Mouse (Mus musculus): Measurements from ENCODE around the gene Dstyk.

Dstyk gene

DNA sequence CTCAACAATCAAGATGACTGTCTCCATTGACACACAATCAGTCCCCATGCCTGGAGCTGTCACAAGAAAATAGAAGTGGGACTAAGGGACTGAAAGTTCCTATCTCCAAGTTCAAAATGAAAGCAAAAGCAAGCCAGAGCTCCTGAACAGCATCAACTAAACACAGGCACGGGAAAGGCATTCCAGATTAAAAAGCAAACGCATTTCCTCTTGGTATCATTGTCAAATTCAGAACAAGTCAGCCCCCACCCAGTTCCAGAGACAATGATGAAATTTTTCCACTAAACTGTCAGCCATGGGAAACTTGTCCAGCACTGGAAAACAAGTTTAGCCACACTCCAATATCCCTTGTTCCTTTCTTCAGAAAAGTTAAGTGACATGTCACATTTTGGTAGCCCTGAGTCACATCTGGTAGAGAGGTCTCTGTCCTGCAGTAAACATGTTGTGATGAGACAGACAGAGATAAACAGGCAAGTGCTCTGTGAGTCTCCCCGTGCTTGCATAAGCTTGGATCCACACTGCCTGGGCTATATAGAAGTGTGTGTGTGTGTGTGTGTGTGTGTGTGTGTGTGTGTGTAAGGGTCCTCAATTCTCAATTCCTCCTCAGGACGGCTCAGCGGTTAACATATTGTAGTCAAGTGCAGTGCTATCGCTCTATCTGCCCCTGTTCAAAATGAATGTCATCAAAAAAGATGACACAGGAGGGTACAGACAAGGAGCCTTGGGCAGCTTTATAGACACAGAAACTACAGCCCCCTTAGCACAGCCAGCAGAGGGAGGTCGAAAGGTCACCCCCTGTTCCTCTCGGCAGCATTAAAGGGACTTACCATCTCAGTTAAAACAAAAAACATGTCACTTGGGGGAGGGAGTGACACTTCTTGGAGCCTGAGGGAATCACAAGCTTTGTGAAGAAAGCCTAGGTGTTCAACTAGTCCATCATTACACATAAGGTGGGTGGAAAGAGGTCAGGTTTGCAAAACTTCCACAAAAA, 28.2 kb upstream of the Dstyk start:
- no peak for DNase-seq (ENCODE audit: low read depth)

DNA sequence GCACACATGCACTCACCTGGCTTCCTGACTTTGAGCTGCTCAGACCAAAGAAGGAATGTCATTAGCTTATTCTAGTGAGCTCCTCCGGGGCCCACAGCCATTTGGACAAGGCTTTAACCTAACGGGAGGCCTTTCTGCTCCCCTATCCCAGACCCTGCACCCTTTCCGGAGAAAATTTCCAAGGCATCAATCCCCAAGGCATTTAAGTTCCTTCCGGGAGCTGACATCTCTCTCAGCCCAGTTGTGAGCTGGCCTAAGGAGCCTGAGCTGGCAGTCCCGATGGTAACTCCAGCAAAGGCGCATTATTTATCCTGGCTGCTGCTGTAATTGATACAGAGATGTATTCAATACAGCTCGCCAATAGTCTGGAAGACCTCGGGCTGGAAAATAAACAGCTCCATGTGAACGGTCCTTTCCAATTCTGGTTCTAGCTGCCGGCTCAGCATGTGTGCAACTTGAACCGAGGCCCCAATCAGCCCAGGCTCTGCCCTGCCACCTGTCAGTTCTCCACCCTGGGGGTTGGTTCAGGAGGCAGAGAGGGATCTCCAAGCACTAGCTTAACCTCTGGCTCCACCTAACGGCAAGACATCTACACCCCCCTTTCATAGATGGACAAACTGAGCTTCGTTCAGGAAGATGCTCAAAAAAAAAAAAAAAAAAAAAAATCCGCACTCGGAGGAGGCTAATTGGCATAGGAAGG, 27.3 kb upstream of the Dstyk start:
- DNase-seq (ENCODE audit: low read depth): no peak

DNA sequence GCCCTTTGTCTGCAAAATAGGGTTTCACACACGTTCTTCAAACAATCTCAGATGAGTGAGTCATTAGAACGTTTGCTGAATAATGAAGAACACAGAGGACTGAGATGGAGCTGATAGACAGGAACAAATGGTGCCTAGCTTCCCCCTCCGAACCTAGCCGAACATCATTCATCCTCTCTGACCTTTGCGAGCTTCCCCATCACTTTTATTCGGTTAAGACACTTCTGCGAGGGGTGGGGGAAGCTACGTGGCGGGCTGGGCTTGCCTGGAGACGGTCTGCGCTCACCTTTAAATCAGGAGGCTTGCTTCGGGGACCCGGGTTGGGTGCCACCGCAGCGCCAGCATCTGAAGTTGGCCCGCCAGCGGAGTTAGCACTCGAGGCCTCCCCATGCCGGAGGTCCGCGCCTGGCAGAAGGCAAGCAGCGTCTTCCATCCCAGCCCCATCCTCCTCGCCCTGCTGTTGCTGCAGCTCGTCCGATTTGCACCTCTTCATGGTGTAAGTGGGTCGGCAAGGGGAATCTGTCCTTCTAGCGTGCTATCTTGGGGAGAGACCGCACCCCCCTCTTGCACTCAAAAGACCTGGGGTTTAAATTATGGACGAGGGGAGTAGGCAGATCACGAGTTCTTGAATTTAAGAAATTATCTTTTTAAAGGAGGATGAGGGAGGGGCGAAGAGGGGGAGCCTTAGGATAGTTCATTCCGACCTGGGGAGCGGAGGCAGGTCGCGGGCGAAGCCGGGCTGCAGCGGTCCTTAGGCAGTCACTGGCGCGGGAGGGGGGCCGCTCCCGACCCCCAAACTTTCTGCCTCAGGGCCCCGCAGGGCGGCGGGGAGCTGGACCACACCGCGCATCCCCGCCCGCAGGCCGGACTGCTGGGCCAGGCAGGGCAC, 26.4 kb upstream of the Dstyk start, which contains the start of gene Tmcc2:
TSS of gene Tmcc2 (minus strand) at position 591 of the 889 bp plus-strand sequence.
- DNase-seq (ENCODE audit: low read depth): no peak

DNA sequence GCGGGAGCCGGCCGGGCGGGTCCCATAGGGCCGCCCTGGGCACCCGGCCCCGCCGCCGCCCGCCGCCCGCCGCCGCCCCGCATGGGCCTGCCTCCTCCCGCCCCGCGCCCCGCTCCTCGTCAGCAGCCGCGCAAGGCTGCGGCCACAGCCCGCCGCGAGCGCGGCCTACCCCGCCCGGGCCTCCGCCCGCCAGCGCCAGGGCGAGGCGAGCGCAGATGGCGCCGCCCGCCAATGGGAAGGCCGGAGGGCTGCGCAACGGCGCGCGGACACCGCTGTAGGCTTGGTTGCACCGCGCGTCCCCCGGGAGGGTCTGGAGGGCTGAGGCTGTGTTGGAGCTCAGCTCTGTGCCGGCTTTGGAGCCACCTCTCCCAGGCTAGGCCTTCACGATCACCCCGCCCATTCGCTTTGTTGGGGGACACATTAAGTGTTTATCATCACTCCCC, 25.8 kb upstream of the Dstyk start:
- DNase-seq (ENCODE audit: low read depth): no peak

DNA sequence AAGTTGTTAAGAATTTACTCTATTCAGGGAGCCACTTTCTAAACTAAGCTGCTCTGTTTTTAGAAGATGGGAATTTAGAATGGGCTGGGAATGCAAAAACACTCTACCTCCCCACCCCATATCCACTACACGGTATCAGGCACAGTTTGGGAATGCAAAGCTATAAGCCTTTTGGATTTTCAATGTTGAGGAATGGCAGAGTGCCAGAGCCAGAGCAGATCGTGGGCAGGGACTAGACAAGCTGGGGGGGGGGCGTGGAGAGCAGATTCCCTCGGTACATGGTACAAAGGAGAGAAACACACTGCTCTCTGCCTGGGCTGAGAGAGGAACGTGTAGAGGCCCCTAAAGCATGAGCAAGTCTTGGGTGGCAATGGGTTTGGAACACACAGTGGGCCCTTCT, 24.5 kb upstream of the Dstyk start:
- no peak for DNase-seq (ENCODE audit: low read depth)

DNA sequence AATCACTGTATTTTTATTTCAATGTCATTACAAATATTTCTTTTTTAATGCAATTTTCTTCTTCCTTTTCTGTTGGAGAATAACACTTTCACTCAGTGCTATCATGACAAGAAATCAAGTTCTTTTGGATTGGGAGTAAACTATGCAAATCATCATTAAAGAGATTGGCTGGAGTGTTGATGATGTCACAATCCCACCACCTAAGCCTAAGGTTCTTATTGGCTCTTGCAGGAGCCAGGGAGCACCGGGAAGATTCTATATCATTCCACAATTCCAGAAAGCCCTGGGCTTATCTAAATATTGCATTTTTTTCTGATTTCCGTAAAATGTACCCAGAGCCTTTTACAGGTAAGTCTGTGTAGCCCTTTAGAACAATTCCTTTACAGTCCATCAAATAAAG, 20.6 kb upstream of the Dstyk start:
- DNase-seq (ENCODE audit: low read depth): no peak

DNA sequence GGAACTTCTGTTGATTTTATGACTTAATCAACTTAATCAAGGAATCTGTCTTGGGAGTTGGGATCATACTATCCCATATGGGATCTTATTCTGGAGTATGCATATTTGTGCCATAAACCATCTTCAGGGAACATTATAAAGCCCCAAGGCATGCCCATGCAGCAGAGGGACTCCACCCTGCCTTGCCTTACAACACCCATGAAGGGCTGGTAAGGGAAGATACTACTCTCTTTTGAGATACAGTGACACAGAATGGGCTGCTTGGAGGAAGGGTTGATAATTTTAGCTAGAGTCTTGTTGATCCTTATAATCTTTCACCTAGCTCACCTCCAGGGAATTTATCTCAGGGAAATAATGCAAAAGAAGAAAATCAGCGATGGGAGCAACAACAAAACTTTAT, 16.8 kb upstream of the Dstyk start:
- DNase-seq (ENCODE audit: low read depth): no peak

DNA sequence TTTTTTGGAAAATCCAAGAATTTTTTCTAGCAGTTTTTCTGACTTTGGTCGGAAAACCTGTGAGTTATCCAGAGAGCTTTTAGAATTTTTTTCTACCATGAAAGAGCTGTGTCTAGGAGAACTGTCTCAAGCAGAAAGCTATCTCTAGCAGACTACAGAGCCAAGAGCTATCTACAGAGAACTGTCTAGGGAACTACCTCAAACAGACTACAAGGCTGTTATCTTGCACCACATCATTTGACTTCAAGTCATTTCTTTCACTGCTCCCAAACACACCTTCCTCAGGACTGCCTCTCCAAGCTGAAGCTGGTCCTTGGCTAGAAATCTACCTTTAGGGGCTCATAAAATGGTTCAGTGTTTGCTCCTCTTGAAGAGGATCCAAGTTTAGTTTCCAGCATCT, 15.5 kb upstream of the Dstyk start:
- no peak for DNase-seq (ENCODE audit: low read depth)

DNA sequence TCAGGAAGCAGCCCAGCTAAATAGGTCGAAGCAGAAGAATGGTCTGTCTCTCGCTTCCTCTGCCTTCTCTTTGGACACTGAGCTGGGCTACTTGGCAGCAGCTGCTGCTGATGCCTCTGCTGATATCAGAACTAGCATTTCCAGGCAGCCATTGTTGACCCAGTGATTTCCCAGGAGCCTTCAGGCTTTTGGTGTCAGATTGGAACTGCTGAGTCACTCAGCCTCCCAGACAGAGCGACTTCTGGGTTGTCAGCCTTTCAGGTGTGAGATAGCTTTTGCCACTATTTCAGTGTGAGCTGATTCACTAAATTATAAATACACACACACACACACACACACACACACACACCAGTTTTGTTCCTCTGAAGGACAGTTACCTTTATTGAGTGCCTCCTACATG, 6.7 kb upstream of the Dstyk start:
- no peak for DNase-seq (ENCODE audit: low read depth)

DNA sequence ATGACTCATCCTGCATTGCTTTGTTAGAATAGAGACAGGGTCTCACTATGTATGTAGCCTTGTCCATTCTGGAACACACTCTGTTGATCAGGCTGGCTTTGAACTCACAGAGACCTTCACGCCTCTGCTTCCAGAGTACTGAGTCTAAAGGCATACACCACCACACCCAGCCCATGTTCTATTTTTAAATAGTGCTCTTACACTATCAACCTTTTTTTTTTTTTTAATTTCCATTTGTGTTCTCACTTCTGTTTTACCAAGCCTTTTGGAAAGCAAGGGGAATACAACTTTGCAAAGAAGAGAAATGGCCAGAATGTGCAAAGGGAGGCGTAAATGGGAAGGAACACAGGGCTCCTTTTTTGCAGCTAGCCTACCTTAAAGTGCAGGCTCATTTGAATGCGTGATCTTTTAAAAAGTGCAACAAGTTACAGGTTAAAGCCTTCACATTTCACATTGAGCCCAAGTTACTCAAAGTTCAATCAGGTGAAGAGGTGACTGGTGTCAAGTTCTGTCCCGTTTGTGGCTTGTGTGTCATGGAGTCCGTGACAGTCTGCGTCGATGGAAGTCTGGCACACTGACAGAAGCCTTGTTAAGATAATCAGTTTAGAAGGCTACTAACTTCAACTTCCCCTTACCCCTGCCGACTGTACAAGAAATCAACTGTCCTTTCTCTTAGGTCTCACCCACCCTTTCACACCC, 962 bp upstream of the Dstyk start:
- no peak for DNase-seq (ENCODE audit: low read depth)

DNA sequence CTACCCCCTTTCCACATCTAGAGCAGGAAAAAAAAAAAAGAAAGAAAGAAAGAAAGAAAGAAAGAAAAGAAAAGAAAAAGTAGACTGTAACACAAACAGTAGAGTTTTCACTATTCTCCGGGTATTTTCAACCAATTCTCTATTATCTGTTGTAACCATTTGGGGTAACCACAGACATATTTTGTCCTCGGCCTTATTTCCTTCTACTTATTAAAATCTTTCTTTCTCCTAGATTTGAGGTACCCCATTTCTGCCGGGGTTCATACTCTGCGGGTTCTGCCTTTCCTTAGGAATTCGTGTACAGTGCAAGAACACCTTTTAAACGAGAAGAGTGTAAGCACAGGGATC, 438 bp upstream of the Dstyk start:
- DNase-seq (ENCODE audit: low read depth): no peak

DNA sequence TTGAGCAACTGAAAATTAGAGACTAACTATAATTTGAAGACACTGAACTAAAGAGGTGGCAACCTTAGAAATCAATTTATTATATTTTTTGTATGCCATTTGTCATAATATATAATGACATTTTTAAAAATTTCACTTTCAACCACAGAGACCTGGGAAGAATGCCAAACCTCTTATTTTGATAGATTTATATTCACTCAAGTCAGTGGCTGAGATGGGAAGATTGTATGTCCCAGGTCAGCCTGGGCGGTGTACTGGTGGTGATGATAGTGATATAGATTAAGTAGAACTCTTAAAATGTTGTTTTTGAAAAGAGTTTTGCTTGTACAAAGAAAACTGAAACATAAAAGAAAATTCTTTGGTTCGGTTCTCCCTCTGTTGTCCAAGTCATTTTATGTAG, 2.9 kb downstream of the Dstyk start:
- no peak for DNase-seq (ENCODE audit: low read depth)

DNA sequence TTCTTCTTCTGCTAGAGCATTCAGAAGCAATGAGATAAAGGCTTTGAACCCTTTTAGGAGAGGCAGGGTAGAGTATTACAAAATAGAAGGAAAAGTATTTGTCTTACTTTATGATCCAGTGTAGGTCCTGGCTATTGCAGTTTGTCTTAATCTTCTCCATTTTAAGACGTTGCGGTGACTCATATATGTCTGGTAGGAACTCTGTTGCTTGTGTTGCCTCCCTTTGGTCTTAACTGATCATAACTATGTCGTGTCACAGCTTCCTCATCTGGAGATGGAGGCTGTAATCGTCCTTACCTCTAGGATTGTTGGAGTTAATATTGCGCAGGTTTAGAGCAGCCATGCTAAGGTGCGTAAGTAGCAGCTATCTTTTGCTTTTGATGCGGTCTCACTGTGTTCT, 3.3 kb downstream of the Dstyk start:
- DNase-seq (ENCODE audit: low read depth): no peak

DNA sequence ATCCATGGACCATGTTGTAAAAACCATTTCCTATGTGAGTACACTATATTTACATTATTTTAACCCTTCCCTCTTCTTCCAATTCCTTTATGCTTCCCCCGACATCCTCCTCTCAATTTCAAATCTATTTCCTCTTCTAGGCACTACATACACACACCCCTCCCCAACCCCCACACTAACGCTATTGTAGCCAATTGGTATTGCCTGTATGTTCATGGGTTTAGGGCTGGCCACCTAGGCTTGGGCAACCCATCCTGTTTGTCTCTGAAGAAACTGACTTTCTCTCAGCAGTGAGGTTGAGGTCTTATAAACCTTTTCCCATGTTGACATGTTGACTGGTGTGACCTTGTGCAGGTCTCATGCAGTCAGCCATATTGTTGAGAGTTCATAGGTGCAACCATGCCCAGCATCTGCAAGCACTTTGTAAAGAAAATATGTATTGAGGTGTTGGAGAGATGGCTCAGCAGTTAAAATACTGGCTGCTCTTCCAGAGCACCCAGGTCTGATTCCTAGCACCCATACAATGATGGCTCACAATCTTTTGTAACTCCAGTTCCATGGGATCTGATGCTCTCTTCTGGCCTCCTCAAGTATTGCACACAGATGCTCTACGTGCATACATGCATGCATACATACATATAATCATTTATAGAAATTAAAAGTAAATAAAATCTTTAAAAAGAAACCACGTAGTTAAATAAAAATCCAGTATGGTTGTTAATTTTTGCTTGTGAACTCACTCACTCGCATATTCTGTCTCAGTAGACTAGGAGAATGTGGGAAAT, 5.7 kb downstream of the Dstyk start:
- no peak for DNase-seq (ENCODE audit: low read depth)

DNA sequence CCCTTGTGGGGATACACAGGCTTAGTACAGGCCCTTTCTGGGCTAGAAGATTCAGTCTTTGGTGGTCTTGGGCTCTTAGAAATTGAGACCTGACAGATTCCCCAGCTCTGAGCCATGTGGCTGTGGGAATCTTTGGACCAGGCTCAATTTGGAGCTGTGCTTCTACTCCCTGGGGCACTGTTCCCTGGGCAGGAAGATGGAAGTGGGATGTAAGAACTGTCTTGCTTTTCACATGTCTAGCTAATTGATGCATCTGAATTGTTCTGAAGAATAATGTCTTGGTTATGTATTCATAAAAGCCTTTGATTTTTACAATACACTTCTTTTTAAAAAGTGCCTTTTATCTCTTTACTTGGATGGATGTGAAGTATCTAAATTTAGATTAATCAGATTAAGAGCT, 8.2 kb downstream of the Dstyk start:
- DNase-seq (ENCODE audit: low read depth): no peak

DNA sequence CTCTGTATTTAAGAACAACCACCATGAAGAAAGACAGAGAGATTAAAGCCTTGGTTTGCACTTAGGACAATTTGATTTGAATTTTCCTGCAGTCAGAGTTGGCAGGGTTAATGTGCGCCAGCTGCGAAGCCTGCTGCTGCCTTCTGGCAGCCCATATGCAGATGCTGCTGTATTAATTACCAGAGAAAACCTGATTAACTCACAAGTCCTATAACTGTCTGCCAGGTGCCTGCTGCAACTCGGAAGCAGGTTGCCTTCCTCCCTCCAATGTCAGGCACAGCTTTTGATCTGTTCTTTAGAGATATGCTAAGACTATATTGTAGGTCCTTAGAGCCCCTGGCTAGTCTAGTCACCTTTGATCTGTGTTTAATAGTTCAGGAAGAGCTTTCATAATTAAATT, 13.5 kb downstream of the Dstyk start:
- no peak for DNase-seq (ENCODE audit: low read depth)

DNA sequence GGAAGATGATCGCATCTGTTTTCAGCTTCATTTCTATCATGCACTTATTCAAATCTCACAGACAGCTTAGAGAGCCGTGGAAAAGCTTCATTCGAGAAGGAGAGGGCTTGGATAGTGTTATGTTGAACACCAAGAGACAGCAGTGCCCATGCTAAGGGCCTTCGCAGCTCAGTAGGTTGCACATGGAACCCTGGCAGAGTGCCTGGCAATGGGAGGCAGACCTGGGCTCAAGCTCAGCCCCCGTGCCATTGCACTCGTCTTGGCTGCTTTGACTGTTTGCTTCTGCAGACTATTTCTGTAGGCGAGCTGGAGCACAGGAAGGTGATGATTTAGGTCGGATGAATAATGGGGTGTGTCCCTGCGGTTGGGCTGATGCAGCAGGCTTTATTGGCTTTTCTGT, 14.4 kb downstream of the Dstyk start:
- DNase-seq (ENCODE audit: low read depth): no peak

DNA sequence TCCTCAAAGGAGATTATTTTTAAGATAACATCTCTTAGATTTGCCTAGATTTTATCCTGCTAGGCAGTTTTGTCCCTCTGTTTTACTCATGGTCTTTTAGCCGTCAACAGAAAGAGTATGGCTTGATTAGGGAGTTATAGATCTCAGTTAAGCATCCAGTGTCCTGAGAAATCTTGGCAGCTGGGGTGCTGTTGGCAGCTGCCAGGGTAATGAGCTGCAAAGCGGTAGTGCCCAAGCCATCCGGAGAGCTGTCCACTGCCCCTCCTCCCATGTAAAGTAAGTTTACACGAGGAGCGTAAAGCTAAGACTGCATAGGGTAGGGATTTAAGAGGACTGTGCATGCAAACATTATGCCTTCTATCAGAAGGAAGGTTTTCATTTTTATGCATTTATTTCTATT, 16.0 kb downstream of the Dstyk start:
- DNase-seq (ENCODE audit: low read depth): no peak

DNA sequence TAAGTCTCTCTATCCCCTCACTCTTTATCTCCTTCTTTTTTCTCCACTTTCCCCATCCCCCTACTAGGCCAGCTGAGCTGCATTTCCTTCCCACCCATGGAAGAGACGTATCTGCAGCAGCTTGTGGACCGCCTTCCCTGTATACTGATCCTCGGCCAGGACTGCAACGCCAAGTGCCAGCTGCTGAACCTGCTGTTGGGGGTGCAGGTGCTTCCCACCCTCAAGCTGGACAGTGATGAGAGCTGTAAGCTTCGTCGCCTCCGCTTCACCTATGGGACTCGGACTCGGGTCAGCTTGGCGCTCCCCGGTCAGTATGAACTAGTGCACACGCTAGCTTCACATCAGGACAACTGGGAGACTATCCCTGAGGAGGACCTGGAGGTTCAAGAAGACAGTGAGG, 16.7 kb downstream of the Dstyk start:
- no peak for DNase-seq (ENCODE audit: low read depth)

DNA sequence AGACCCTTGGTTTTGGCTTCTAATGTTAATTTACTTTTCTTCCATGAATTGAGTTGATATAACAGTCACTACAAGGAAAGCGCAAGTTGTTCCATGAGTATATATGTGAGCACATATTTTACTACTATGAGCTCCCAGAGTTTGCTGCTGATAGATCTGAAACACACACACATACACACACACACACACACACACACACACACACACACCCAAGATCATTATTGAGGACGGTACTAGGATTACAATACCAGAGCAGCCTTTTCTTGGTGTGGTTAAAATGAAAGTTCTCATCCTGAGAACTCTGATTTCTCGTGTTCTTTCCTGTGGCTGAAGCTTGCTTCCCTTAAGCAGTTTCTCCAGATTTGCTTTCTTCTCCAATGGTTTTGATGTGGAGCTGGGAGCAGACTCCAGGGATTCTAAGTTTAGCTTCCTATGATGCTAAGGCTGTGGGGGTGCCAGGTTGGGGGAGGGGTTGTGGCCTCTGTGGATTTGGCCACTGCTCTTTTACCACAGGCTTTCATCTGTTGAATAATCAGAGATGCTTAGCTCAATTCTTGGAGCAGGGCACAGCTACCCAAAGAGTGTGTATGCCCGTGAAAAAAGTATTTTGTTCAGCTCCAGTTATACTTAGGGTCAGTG, 19.1 kb downstream of the Dstyk start:
- no peak for DNase-seq (ENCODE audit: low read depth)

All from c-Kit-positive CD71-negative TER-119-negative erythroid progenitor cells, embryonic 14.5 days (primary cell).